Mouse (Mus musculus) G1E (cell line): ENCODE measurements around the gene Chadl.

Experiments
- CTCF ChIP-seq: IDR thresholded peaks from 2 replicates; pipeline ENCODE4 v1.5.1; 2012; ENCODE audit warnings: low read depth, low read length, inconsistent platforms, mixed read lengths
- GATA1 ChIP-seq: IDR thresholded peaks from 2 replicates; pipeline ENCODE4 v1.6.1; 2012; ENCODE audit warnings: borderline replicate concordance, low read length, inconsistent platforms, mixed read lengths
- GATA2 ChIP-seq: IDR thresholded peaks from 2 replicates; pipeline ENCODE4 v1.6.1; 2012; ENCODE audit warnings: low read depth, low read length, inconsistent platforms, borderline replicate concordance
- POLR2AphosphoS5 ChIP-seq: IDR thresholded peaks from 2 replicates; pipeline ENCODE4 v1.6.1; 2012; ENCODE audit warnings: low read depth, low read length, inconsistent platforms; ENCODE audit not compliant: insufficient replicate concordance

GRCm38 (mm10) chr15:81694891-81695290, 2.2 kb downstream of the Chadl start:
- no peak for TF ChIP-seq POLR2AphosphoS5
- TF ChIP-seq CTCF: no peak
- no peak for TF ChIP-seq GATA1
- TF ChIP-seq GATA2: no peak
